Mouse (Mus musculus): ENCODE results near the gene Taf3. TPM values are rescaled to one million over a fixed set of nuclear protein-coding genes. Genes with fewer than 3 reads are reported as not detected.
A peak's percentile ranks its signal among the peaks of the same experiment; 100 is the strongest.

Gene Taf3
- total RNA-seq, 2 experiments from 2014 or later: 6.7 to 20.1 TPM

- ATAC-seq (replicated peaks; ENCODE audit: poor library complexity): no peak
Measured at GRCm38 (mm10) chr2:9893272-9893953, 155.0 kb downstream of the Taf3 start.

GRCm38 (mm10) chr2:9892541-9892940 is 155.9 kb downstream of the Taf3 start:
- ATAC-seq (replicated peaks; ENCODE audit: poor library complexity): no peak

- ATAC-seq (replicated peaks; ENCODE audit: poor library complexity): no peak
Measured at GRCm38 (mm10) chr2:9890906-9891305, 157.5 kb downstream of the Taf3 start.

DNA sequence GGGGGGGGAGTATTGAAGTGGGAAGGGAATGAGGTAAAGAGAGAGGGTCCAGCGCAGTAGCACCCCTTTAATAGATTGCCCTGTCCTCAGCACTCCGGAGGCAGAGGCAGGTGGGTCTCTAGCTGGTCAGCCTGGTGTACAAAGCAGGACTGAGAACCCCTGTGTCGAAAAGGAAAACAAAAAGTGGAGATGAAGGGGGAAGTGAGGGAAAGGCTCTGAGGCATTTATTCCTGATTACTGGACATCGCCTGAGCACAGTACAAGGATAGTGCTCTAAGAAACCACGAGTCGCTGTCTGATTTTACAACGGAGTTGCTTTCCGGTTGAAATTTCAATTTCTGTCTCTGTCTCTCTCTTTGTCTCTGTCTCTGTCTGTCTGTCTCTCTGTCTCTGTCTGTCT is 158.1 kb downstream of the Taf3 start:
- no peak for ATAC-seq (replicated peaks; ENCODE audit: poor library complexity)

DNA sequence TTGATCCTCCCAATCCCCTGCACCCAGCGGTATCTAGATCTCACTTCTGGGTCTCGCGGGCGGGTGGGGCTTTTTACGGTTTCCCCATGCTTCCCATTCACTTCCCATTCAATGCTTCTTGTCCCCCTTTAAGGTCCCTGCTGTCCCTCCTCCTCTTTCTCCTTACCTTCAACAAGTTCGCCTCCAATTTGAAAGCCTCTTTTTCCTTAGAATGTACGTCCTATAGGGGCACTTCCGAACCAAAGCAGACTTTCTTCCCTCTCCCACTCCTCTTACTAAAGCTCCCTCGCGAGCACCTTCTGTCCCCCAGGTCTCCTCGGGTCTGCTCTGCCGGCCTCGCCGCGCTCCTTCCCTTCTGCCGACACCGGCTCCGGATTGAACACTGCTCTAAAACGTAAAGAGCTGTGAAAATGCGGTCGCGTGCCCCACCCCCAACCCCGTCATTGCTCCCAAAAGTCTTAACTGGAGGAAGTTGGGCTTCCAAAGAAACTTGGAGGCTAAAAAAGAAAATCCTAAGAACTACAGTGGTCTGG is 158.7 kb downstream of the Taf3 start, which contains the start of gene Gata3:
TSS of gene Gata3 (minus strand) at position 384 of the 533 bp plus-strand sequence.
- ATAC-seq (replicated peaks; ENCODE audit: poor library complexity): no peak

GRCm38 (mm10) chr2:9888913-9889650 is 159.3 kb downstream of the Taf3 start, which contains the start of gene 9230102O04Rik:
Gene 9230102O04Rik, minus strand, starts transcription at chr2:9889540.
- ATAC-seq (replicated peaks; ENCODE audit: poor library complexity): peak; percentile 79

DNA sequence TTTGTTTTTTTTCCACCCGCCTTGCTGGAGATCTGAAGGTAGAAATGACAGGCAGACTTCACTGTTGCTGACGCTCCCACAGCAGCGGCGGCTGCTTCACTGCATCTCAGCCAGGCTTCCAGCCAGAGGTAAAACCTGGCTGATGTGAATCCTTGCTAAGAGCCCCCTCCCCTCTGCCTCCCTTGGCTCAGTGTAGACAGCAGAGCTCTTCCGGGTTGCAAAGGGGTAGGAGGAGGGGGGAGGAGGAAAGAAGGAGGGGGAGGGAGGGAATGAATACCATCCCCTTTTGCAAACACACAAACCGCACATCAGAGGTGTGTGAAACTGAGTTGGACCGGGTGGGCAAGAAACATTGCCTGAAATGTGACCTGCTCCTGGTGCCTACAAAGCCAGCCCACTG is 160.8 kb downstream of the Taf3 start:
- ATAC-seq (replicated peaks; ENCODE audit: poor library complexity): no peak

DNA sequence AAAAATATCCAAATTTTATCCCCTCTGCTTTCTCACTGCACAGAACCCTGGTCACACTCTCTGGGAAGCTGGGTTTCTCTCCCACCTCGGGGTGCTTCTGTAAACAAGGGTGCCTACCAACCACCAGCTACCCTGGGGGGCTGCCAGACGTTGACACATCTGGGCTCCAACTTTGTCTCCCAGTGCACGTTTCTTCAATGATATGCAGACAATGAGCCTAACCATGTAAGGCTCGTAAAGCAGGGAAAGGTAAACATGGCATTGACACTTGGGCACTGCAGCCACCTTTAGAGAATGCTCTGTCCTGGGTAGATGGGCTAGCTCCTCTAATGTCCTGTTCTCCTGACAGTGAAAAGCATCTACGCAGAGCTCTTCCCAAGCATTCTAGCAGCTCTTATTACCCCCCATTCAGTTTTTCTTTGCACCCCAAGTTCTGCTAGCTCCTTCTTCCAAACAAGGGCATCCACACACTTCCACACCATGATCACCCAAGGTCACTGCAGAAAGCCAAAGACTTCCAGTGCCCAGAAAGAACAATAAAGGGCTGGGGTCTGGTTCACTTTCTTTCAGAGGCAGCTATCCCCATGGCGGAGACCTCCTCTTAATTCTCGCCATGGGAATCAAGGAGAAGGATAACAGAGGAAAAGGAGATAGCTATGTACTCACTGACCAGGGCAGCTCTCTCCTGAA is 161.3 kb downstream of the Taf3 start:
- no peak for ATAC-seq (replicated peaks; ENCODE audit: poor library complexity)

GRCm38 (mm10) chr2:9886031-9886430 is 162.4 kb downstream of the Taf3 start:
- ATAC-seq (replicated peaks; ENCODE audit: poor library complexity): no peak

DNA sequence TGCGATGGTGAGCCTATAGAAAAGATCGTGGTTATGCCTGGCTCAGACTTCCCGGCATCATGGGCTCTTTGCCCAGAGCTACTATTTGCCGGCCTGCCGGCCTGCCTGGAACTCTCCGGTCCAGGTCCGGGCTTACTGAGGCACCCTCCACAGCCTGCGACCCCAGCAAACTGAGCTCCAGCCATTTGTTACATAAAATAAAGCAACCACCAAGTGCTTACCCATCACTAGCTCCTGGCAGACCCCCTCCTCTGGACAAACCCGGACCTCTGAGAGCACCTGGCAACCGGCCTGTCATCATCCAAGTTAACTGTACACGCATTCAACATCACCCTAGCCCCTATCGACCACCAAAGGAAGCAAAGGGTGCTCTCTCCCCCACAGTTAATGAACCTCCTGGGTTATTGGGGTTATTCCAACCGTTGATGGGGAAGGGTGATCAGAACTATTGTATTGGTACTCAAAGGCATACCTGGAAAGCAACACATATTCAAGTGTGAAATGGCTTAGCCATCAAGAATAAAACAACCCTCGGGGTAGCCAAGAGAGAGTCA is 163.1 kb downstream of the Taf3 start:
- no peak for ATAC-seq (replicated peaks; ENCODE audit: poor library complexity)

DNA sequence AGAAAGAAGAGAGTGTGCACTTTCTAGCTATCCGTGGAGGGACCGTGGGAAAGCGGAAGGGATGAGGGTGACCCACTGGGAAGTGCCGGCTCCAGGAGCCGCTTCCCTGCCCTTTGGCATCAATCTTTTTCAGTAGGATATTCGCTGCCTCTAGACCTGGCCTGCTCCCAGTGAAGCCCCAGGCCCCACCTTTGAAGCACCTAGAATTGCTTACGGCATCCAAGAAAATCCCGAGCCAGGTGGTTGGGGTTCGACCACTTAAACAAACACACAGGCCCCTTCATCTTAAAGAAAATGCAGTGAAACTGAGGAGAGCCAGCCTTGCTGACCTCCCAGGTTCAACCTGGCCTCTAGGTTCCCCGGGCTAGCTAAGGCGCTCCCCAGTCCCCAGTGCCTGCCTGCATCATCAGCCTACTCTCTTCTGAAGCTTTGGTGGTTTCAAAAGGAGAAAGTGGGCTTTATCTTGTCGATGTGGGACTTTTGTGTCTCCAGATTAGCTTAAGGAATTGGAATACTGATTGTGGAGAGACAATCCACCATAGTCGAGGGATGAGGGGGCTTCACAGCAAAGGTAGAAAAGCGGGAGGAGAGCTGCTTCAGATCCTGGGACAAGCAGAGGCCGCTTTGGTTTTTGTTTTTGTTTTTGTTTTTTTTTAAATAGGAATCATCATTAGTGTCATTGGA is 163.7 kb downstream of the Taf3 start:
- no peak for ATAC-seq (replicated peaks; ENCODE audit: poor library complexity)

- ATAC-seq (replicated peaks; ENCODE audit: poor library complexity): no peak
Measured at GRCm38 (mm10) chr2:9883803-9884532, 164.4 kb downstream of the Taf3 start.

- no peak for ATAC-seq (replicated peaks; ENCODE audit: poor library complexity)
Measured at GRCm38 (mm10) chr2:9882926-9883802, 165.2 kb downstream of the Taf3 start.

DNA sequence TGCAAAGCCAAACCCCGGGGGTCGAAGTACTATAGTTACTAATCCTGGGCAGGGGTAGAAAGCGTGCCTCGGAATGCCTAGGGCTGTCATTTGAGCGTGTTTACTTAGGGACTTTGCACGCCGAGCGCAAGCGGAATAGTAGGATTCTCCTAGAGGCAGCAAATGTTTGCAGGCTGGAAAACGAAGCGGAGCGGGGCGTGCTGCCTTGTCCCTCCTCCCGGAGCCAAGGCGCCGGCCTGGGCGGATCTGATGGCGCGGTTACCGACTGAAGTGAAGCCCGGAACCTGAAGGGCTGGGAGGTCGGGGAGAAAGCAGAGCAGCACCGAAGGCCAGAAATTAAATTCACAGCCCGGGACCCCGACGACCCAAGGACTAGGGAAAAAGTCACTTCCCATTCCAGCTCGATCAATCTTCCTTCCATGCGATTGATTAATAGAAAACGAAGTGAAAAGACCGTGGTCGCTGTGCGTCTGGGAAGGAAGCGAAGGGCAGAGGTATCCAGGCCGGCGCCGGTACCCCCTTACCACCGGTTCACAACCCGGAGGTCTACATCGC is 165.9 kb downstream of the Taf3 start:
- no peak for ATAC-seq (replicated peaks; ENCODE audit: poor library complexity)

GRCm38 (mm10) chr2:9881611-9882023 is 166.8 kb downstream of the Taf3 start:
- no peak for ATAC-seq (replicated peaks; ENCODE audit: poor library complexity)

GRCm38 (mm10) chr2:9881051-9881591 is 167.3 kb downstream of the Taf3 start, which contains the start of gene 4930412O13Rik:
Gene 4930412O13Rik, plus strand, starts transcription at chr2:9881252.
- ATAC-seq (replicated peaks; ENCODE audit: poor library complexity): no peak

- no peak for ATAC-seq (replicated peaks; ENCODE audit: poor library complexity)
Measured at GRCm38 (mm10) chr2:9880271-9880670, 168.1 kb downstream of the Taf3 start.

DNA sequence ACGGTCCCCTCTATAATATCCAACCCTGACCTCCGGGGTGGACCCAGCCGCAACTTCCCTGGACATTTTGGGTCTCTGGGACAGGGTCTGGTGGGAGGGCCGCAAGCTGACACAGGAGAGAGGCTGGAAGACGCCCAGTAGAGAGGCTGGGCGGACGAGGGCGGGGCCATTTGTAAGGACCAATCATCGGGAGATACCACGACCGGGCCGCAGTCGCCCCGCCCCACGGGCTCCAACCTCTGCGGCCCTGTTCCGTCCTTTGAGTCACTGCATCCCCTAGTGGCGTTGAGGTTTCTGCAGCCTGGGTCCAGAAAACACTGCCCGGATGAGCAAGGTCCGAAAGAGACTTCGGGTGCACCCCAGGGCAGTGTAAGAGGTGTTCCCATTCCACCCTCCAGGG is 168.9 kb downstream of the Taf3 start:
- ATAC-seq (replicated peaks; ENCODE audit: poor library complexity): peak; percentile 85
